Mouse (Mus musculus): ENCODE data around the gene Zmym4. TPM values are rescaled to one million over a fixed set of nuclear protein-coding genes. Genes with fewer than 3 reads are reported as not detected.

Gene Zmym4
- total and polyA plus RNA-seq, 3 experiments = 3.5 to 22.6 (median 20.2) TPM

GRCm38 (mm10) chr4:126822891-126823882 is 144.7 kb downstream of the Zmym4 start:
- no peak overlapping the region for H3K4me3 ChIP-seq
- 58% methylated on average over 9 of the region's 9 CpGs for WGBS
- peak overlapping the region; percentile 11; the same call in 1 of the 2 replicates for H3K27ac ChIP-seq
- H3K4me1 ChIP-seq (ENCODE audit: control insufficient read depth, insufficient read depth, low read length) = peaks cover 4% of the 10 kb centered on the region
- TF ChIP-seq CTCF (IDR thresholded peaks at IDR 0.05) = no peak
- TF ChIP-seq EP300 (IDR thresholded peaks at IDR 0.05; ENCODE audit: insufficient read depth, low read depth, low read length) = no peak
- no peak for TF ChIP-seq POLR2A (IDR thresholded peaks at IDR 0.05; ENCODE audit: insufficient read depth, low read depth, low read length)
- DNase-seq = no peak
- H3K36me3 ChIP-seq (ENCODE audit: control insufficient read depth, insufficient read depth, low read length) = peaks cover 7% of the 10 kb centered on the region
- intact Hi-C loops (cut with DNase I) = no loop called here
- H3K79me2 ChIP-seq (replicated peaks; ENCODE audit: control insufficient read depth, insufficient read depth, low read length) = no peaks in the 10 kb centered on the region
- H3K27me3 ChIP-seq (ENCODE audit: control insufficient read depth, insufficient read depth, low read length) = no peaks in the 10 kb centered on the region
- H3K9ac ChIP-seq (ENCODE audit: low read depth, low read length) = no peak overlapping the region

GRCm38 (mm10) chr4:126814854-126815253 is 153.1 kb downstream of the Zmym4 start:
- no peak overlapping the region for H3K9ac ChIP-seq (ENCODE audit: low read depth, low read length)
- H3K4me3 ChIP-seq = no peak overlapping the region
- TF ChIP-seq CTCF (IDR thresholded peaks at IDR 0.05) (no peak), EP300 (IDR thresholded peaks at IDR 0.05; ENCODE audit: insufficient read depth, low read depth, low read length) (no peak), POLR2A (IDR thresholded peaks at IDR 0.05; ENCODE audit: insufficient read depth, low read depth, low read length) (no peak)
- H3K36me3 ChIP-seq (ENCODE audit: control insufficient read depth, insufficient read depth, low read length) = no peaks in the 10 kb centered on the region
- H3K79me2 ChIP-seq (replicated peaks; ENCODE audit: control insufficient read depth, insufficient read depth, low read length) = no peaks in the 10 kb centered on the region
- no peaks in the 10 kb centered on the region for H3K4me1 ChIP-seq (ENCODE audit: control insufficient read depth, insufficient read depth, low read length)
- DNase-seq = no peak
- whole genome bisulfite sequencing = 69% methylated on average over 5 of the region's 5 CpGs
- intact Hi-C loops (cut with DNase I) = no loop called here
- H3K27me3 ChIP-seq (ENCODE audit: control insufficient read depth, insufficient read depth, low read length) = no peaks in the 10 kb centered on the region
- no peak overlapping the region for H3K27ac ChIP-seq

- intact Hi-C loops (cut with DNase I) = no loop called here
- Histone ChIP-seq H3K9ac (ENCODE audit: low read depth, low read length) (no peak overlapping the region), H3K4me1 (ENCODE audit: control insufficient read depth, insufficient read depth, low read length) (no peaks in the 10 kb centered on the region), H3K27ac (no peak overlapping the region), H3K79me2 (replicated peaks; ENCODE audit: control insufficient read depth, insufficient read depth, low read length) (no peaks in the 10 kb centered on the region), H3K36me3 (ENCODE audit: control insufficient read depth, insufficient read depth, low read length) (no peaks in the 10 kb centered on the region), H3K4me3 (no peak overlapping the region), H3K27me3 (ENCODE audit: control insufficient read depth, insufficient read depth, low read length) (no peaks in the 10 kb centered on the region)
- WGBS = 30% methylated on average over 5 of the region's 5 CpGs
- DNase-seq = no peak
- TF ChIP-seq EP300 (IDR thresholded peaks at IDR 0.05; ENCODE audit: insufficient read depth, low read depth, low read length) (no peak), CTCF (IDR thresholded peaks at IDR 0.05) (no peak), POLR2A (IDR thresholded peaks at IDR 0.05; ENCODE audit: insufficient read depth, low read depth, low read length) (no peak)
These were observed 154.7 kb downstream of the Zmym4 start for GRCm38 (mm10) chr4:126813212-126813611.

Other genes starting within 250 kb of the Zmym4 start
- gene Tfap2e, start 231.9 kb downstream of the Zmym4 start, total RNA-seq (2021) = not detected
- gene Tfap2e, start 231.9 kb downstream of the Zmym4 start, polyA plus RNA-seq (2012; rRNA removed) = 0.12 TPM in 1 of 2 replicates, not detected in the other
- gene Ncdn, start 214.7 kb downstream of the Zmym4 start, total RNA-seq (2021) = 10 to 100 TPM; 15.2 to 16.5 TPM
- gene Ncdn, start 214.7 kb downstream of the Zmym4 start, polyA plus RNA-seq (2012; rRNA removed) = 19.5 and 20.1 TPM in 2 replicates
- gene AU040320, start 214.6 kb downstream of the Zmym4 start, total RNA-seq (2021) = 10 to 100 TPM; 26.7 to 35.5 TPM
- gene AU040320, start 214.6 kb downstream of the Zmym4 start, polyA plus RNA-seq (2012; rRNA removed) = 27.6 and 28.8 TPM in 2 replicates
- 10 to 100 TPM; 72.2 to 75.5 TPM for gene Sfpq, start 53.2 kb upstream of the Zmym4 start, total RNA-seq (2021)
- 16.7 and 32.7 TPM in 2 replicates for gene Sfpq, start 53.2 kb upstream of the Zmym4 start, polyA plus RNA-seq (2012; rRNA removed)
- gene Zmym1, start 93.0 kb upstream of the Zmym4 start, total RNA-seq (2021) = 1 to 10 TPM; 4.1 to 5.6 TPM
- gene Zmym1, start 93.0 kb upstream of the Zmym4 start, polyA plus RNA-seq (2012; rRNA removed) = 2.4 and 2.7 TPM in 2 replicates
- 10 to 100 TPM in 1 of 2 experiments, 1 to 10 TPM in 1; 9.0 to 11.9 TPM for gene Zmym6, start 109.2 kb upstream of the Zmym4 start, total RNA-seq (2021)
- gene Zmym6, start 109.2 kb upstream of the Zmym4 start, polyA plus RNA-seq (2012; rRNA removed) = 4.9 and 8.4 TPM in 2 replicates
- gene Tmem35b, start 155.6 kb upstream of the Zmym4 start, total RNA-seq (2021) = 1 to 10 TPM; 1.4 to 2.0 TPM
- 5.6 TPM in 2 replicates for gene Tmem35b, start 155.6 kb upstream of the Zmym4 start, polyA plus RNA-seq (2012; rRNA removed)
- under 1 TPM; 0.20 to 0.21 TPM for gene Dlgap3, start 201.1 kb upstream of the Zmym4 start, total RNA-seq (2021)
- gene Dlgap3, start 201.1 kb upstream of the Zmym4 start, polyA plus RNA-seq (2012; rRNA removed) = 0.09 and 0.21 TPM in 2 replicates

All from heart, adult 2 months (tissue).